Mouse (Mus musculus): Measurements from ENCODE around the gene Wbp1. TPM values are rescaled to one million over a fixed set of nuclear protein-coding genes. Genes with fewer than 3 reads are reported as not detected.
"Not testable (repeated sequence)": the region's sequence is repeated elsewhere in the genome, so short reads cannot be mapped to it uniquely, and the experiment has no call there.

Wbp1 gene
- total and polyA plus RNA-seq, 3 experiments: 19.3 to 27.5 (median 24.1) TPM

GRCm38 (mm10) chr6:83159456-83159855, 38.1 kb upstream of the Wbp1 start:
- H3K4me3 ChIP-seq (replicated peaks in 1 of 3; ENCODE audit: low read depth in 2 of 3, low read length in 2 of 3, poor library complexity in 1 of 3); H3K9ac ChIP-seq (ENCODE audit: insufficient read depth, low read depth); H3K4me2 ChIP-seq (ENCODE audit: insufficient read depth, low read depth, poor library complexity, severe bottlenecking); H3K36me3 ChIP-seq (replicated peaks in 1 of 2; ENCODE audit: control insufficient read depth in 1 of 2, insufficient read depth in 1 of 2, low read length in 1 of 2); H3K9me3 ChIP-seq (replicated peaks; ENCODE audit: low read length); H3K79me2 ChIP-seq (replicated peaks; ENCODE audit: control insufficient read depth, extremely low read depth, insufficient read depth, poor library complexity, severe bottlenecking); dilution Hi-C loops (cut with MboI; ENCODE audit: extremely low pct_ligation_motif_present, extremely low pct_unique_long_range_greater_than_20kb, low sequenced_read_pairs); H3K27me3 ChIP-seq (replicated peaks); H3K27ac ChIP-seq (ENCODE audit: insufficient read depth, low read depth): not testable (repeated sequence)
- TF ChIP-seq IRF4 (IDR thresholded peaks at IDR 0.05; ENCODE audit: low read depth, low read length): 0 out of 2 replicates have a peak, but pooled peaks have one; percentile 6
- TF ChIP-seq MYC (IDR thresholded peaks at IDR 0.05; ENCODE audit: low read depth, low read length): 0 out of 2 replicates have a peak, but pooled peaks have one; percentile 31
- TF ChIP-seq SMC3 (IDR thresholded peaks at IDR 0.05; ENCODE audit: low read depth, low read length): peak; percentile 74
- TF ChIP-seq RAD21 (IDR thresholded peaks at IDR 0.05; ENCODE audit: low read depth, low read length): peak; percentile 63
- TF ChIP-seq CTCF (conservative IDR thresholded peaks at IDR 0.05 in 1 of 2, IDR thresholded peaks at IDR 0.05 in 1 of 2; ENCODE audit: low read depth in 2 of 2, low read length in 2 of 2): peak in 1 of 2 experiments; percentile 71; a peak in 2 of 4 replicates
- TF ChIP-seq ZNF384 (IDR thresholded peaks at IDR 0.05; ENCODE audit: low read depth, low read length): peak; percentile 52
- in situ Hi-C loops (cut with MboI; ENCODE audit: low pct_ligation_motif_present, low pct_unique_long_range_greater_than_20kb, low sequenced_read_pairs): loop anchor here (5.0 kb wide), 2 partner anchors 42 to 167 kb away; partner anchors contain the start of gene Mogs
- H3K4me1 ChIP-seq (ENCODE audit: control insufficient read depth in 1 of 2, insufficient read depth in 2 of 2): peaks cover 11 to 26% of the 10 kb centered on the region in 2 experiments
- peak; percentile 69 for DNase-seq (ENCODE audit: extremely low read depth)

- Histone ChIP-seq H3K27me3 (replicated peaks) (peaks cover 3% of the 10 kb centered on the region), H3K4me2 (ENCODE audit: insufficient read depth, low read depth, poor library complexity, severe bottlenecking) (peak within 1 kb of the TSS; percentile 80), H3K27ac (ENCODE audit: insufficient read depth, low read depth) (no peak within 1 kb of the TSS), H3K79me2 (replicated peaks; ENCODE audit: control insufficient read depth, extremely low read depth, insufficient read depth, poor library complexity, severe bottlenecking) (no peaks in the 10 kb centered on the region), H3K9me3 (replicated peaks; ENCODE audit: low read length) (no peaks in the 10 kb centered on the region), H3K4me1 (ENCODE audit: control insufficient read depth in 1 of 2, insufficient read depth in 2 of 2) (peaks cover 13 to 28% of the 10 kb centered on the region in 2 experiments), H3K36me3 (replicated peaks in 1 of 2; ENCODE audit: control insufficient read depth in 1 of 2, insufficient read depth in 1 of 2, low read length in 1 of 2) (peaks cover 12 to 18% of the 10 kb centered on the region in 2 experiments), H3K4me3 (replicated peaks in 1 of 3; ENCODE audit: low read depth in 2 of 3, low read length in 2 of 3, poor library complexity in 1 of 3) (peak within 1 kb of the TSS; percentile 58 to 72 (median 62)), H3K9ac (ENCODE audit: insufficient read depth, low read depth) (peak within 1 kb of the TSS; percentile 51)
- no peak for TF ChIP-seq EP300 (IDR thresholded peaks at IDR 0.05; ENCODE audit: low read length)
- TF ChIP-seq USF1 (IDR thresholded peaks at IDR 0.05; ENCODE audit: low read depth, low read length): no peak
- no peak for TF ChIP-seq POLR2AphosphoS2 (IDR thresholded peaks at IDR 0.05; ENCODE audit: low read depth, low read length)
- peak; percentile 58 for TF ChIP-seq NRF1 (IDR thresholded peaks at IDR 0.05; ENCODE audit: low read depth, low read length)
- no peak for TF ChIP-seq ZNF384 (IDR thresholded peaks at IDR 0.05; ENCODE audit: low read depth, low read length)
- no peak for TF ChIP-seq SMC3 (IDR thresholded peaks at IDR 0.05; ENCODE audit: low read depth, low read length)
- no peak for TF ChIP-seq RAD21 (IDR thresholded peaks at IDR 0.05; ENCODE audit: low read depth, low read length)
- peak; percentile 86 for TF ChIP-seq MXI1 (IDR thresholded peaks at IDR 0.05; ENCODE audit: low read depth, low read length)
- no peak for TF ChIP-seq GABPA (IDR thresholded peaks at IDR 0.05; ENCODE audit: insufficient replicate concordance, low read depth, low read length)
- TF ChIP-seq POLR2A (IDR thresholded peaks at IDR 0.05; ENCODE audit: low read depth, low read length): peak; percentile 61
- TF ChIP-seq SIN3A (IDR thresholded peaks at IDR 0.05; ENCODE audit: low read length): peak; percentile 60
- no peak for TF ChIP-seq USF2 (conservative IDR thresholded peaks at IDR 0.05; ENCODE audit: low read depth, low read length)
- peak; percentile 60 for DNase-seq (ENCODE audit: extremely low read depth)
- dilution Hi-C loops (cut with MboI; ENCODE audit: extremely low pct_ligation_motif_present, extremely low pct_unique_long_range_greater_than_20kb, low sequenced_read_pairs): no loop called here
- in situ Hi-C loops (cut with MboI; ENCODE audit: low pct_ligation_motif_present, low pct_unique_long_range_greater_than_20kb, low sequenced_read_pairs): loop anchor here (5.0 kb wide), 2 partner anchors 39 to 164 kb away; partner anchors contain the start of gene Mogs
Observed at GRCm38 (mm10) chr6:83156259-83156684, 34.9 kb upstream of the Wbp1 start, which contains the start of the genes Wdr54 and 1700003E16Rik. Gene Wdr54 (minus strand): TSS chr6:83156397. Gene 1700003E16Rik (plus strand): TSS chr6:83156404.
